Mouse (Mus musculus): Measurements from ENCODE around the gene Mcrip2. TPM values are rescaled to one million over a fixed set of nuclear protein-coding genes. Genes with fewer than 3 reads are reported as not detected.
"Not testable (repeated sequence)": the region's sequence is repeated elsewhere in the genome, so short reads cannot be mapped to it uniquely, and the experiment has no call there.

The Mcrip2 gene
- polyA plus RNA-seq, 1 experiment from 2014 or later = 6.3 TPM

GRCm38 (mm10) chr17:25879261-25879660 is 10.7 kb upstream of the Mcrip2 start:
- Histone ChIP-seq H3K4me3 (no peak overlapping the region), H3K4me1 (peaks cover 40% of the 10 kb centered on the region), H3K27ac (no peak overlapping the region), H3K9me3 (replicated peaks) (no peaks in the 10 kb centered on the region), H3K36me3 (peaks cover 39% of the 10 kb centered on the region), H3K9ac (no peak overlapping the region), H3K4me2 (replicated peaks) (no peak overlapping the region), H3K27me3 (no peaks in the 10 kb centered on the region)
- 36% methylated on average over 4 of the region's 4 CpGs for WGBS
- no peak for ATAC-seq (ENCODE audit: low FRiP score)

- no peak for ATAC-seq (ENCODE audit: low FRiP score)
- H3K27ac ChIP-seq = no peak overlapping the region
- WGBS = 88% methylated on average over 19 of the region's 19 CpGs
- no peak overlapping the region for H3K9ac ChIP-seq
- peaks cover 34% of the 10 kb centered on the region for H3K36me3 ChIP-seq
- peaks cover 46% of the 10 kb centered on the region for H3K4me1 ChIP-seq
- no peak overlapping the region for H3K4me2 ChIP-seq (replicated peaks)
- no peaks in the 10 kb centered on the region for H3K9me3 ChIP-seq (replicated peaks)
- H3K27me3 ChIP-seq = no peaks in the 10 kb centered on the region
- H3K4me3 ChIP-seq = no peak overlapping the region
These were observed 10.1 kb upstream of the Mcrip2 start for GRCm38 (mm10) chr17:25878611-25879180.

DNA sequence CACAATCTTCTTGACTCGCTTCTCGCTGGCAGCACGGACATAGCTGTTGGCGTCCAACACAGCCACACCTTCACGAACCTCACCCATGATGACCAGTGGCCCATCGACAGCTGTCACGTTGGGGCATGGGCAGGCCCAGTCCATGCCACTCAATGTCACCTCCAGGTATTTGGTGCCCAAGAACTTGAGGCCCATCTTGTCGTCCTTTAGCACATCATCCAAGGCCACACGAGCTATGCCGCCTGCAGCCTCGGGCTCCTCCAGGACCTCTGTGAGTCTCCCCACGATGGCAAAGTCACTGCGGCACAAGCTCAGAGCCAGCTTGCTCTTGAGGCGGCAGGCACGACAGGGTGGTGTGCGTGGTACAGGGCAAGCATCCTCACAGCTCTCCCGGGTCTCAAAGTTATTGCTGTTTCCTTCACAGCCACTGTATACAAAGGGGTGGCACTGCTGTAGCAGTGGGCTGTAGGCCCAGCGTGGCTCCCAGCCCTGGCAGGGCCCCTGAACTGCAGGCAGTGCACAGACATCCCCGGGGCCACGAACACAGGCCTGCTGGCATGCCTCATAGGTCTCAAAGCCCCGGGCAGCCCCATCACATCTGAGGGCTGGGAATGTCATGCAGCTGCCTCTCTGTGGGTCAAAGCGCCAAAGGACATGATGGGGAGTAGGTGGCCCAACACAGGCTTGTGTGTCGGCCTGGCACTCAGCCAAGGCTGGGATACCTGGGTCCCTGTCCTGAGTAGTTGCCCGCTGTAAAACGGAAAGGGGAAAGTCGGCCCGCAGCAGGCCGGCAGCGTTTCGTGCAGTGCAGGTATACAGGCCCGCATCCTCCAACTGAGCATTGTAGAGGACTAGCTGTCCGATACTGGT is 9.4 kb upstream of the Mcrip2 start:
- peaks cover 46% of the 10 kb centered on the region for H3K4me1 ChIP-seq
- no peak overlapping the region for H3K4me3 ChIP-seq

GRCm38 (mm10) chr17:25877025-25877424 is 8.5 kb upstream of the Mcrip2 start:
- H3K36me3 ChIP-seq = peaks cover 20% of the 10 kb centered on the region
- H3K27me3 ChIP-seq = no peaks in the 10 kb centered on the region
- no peak overlapping the region for H3K9ac ChIP-seq
- no peak for ATAC-seq (ENCODE audit: low FRiP score)
- peaks cover 42% of the 10 kb centered on the region for H3K4me1 ChIP-seq
- H3K9me3 ChIP-seq (replicated peaks) = no peaks in the 10 kb centered on the region
- WGBS = 98% methylated on average over 3 of the region's 3 CpGs
- H3K4me2 ChIP-seq (replicated peaks) = no peak overlapping the region
- H3K27ac ChIP-seq = no peak overlapping the region
- H3K4me3 ChIP-seq = no peak overlapping the region

More for the DNA sequence above, 9.4 kb upstream of the Mcrip2 start:
- Histone ChIP-seq H3K27ac (no peak overlapping the region), H3K9me3 (replicated peaks) (no peaks in the 10 kb centered on the region), H3K9ac (no peak overlapping the region), H3K36me3 (peaks cover 27% of the 10 kb centered on the region), H3K4me2 (replicated peaks) (no peak overlapping the region), H3K27me3 (no peaks in the 10 kb centered on the region)
- 93% methylated on average over 32 of the region's 32 CpGs for WGBS
- no peak for ATAC-seq (ENCODE audit: low FRiP score)

DNA sequence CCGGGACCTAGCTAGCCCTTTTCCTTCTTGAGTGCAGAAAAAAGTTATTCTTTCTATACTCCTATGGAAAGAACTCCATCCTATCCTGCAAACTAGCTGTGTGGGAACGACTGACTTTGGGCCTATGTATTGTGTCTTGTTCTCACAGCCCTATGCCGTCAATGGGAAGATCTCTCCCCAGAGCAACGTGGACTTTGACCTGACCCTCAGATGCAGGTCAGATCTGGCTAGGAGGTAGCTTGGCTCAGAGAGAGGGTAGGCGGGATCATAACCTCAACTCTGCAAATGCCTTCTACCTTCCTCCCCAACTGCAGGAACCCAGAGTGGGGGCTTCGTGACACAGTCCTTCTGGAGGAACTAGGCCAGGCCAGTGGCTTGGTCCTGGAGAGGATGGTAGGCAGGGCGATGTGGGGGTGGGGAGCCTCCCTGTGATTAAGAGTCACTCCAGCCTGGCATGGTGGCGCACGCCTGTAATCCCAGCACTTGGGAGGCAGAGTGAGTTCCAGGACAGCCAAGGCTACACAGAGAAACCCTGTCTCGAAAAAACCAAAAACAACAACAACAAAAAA is 7.9 kb upstream of the Mcrip2 start:
- peak overlapping the region; percentile 81 for H3K9ac ChIP-seq
- WGBS = 57% methylated on average over 10 of the region's 10 CpGs
- H3K4me3 ChIP-seq = peak overlapping the region; percentile 79
- H3K36me3 ChIP-seq = peaks cover 16% of the 10 kb centered on the region
- no peaks in the 10 kb centered on the region for H3K9me3 ChIP-seq (replicated peaks)
- no peaks in the 10 kb centered on the region for H3K27me3 ChIP-seq
- peak overlapping the region; percentile 96; the same call in 1 of the 2 replicates for H3K27ac ChIP-seq
- ATAC-seq (ENCODE audit: low FRiP score) = no peak
- peak overlapping the region; percentile 93 for H3K4me2 ChIP-seq (replicated peaks)
- peaks cover 37% of the 10 kb centered on the region for H3K4me1 ChIP-seq

GRCm38 (mm10) chr17:25875171-25876136 is 6.9 kb upstream of the Mcrip2 start:
- Histone ChIP-seq H3K27me3 (no peaks in the 10 kb centered on the region), H3K9me3 (replicated peaks) (no peaks in the 10 kb centered on the region), H3K36me3 (peaks cover 16% of the 10 kb centered on the region), H3K4me3 (peak overlapping the region; percentile 79), H3K9ac (peak overlapping the region; percentile 81), H3K27ac (peak overlapping the region; percentile 96), H3K4me1 (peaks cover 28% of the 10 kb centered on the region), H3K4me2 (replicated peaks) (peak overlapping the region; percentile 93)
- 2% methylated on average over 59 of the region's 59 CpGs for WGBS
- peak; percentile 93 for ATAC-seq (ENCODE audit: low FRiP score)

- H3K9me3 ChIP-seq (replicated peaks) = no peaks in the 10 kb centered on the region
- H3K4me1 ChIP-seq = peaks cover 23% of the 10 kb centered on the region
- peak within 1 kb of the TSS; percentile 96 for H3K27ac ChIP-seq
- peak within 1 kb of the TSS; percentile 81 for H3K9ac ChIP-seq
- ATAC-seq (ENCODE audit: low FRiP score) = peak; percentile 73
- WGBS = under 1% methylated on average over 25 of the region's 25 CpGs
- H3K27me3 ChIP-seq = no peaks in the 10 kb centered on the region
- H3K36me3 ChIP-seq = peaks cover 16% of the 10 kb centered on the region
- peak within 1 kb of the TSS; percentile 79 for H3K4me3 ChIP-seq
- H3K4me2 ChIP-seq (replicated peaks) = peak within 1 kb of the TSS; percentile 93
These were observed 6.2 kb upstream of the Mcrip2 start, which contains the start of gene Mettl26 for GRCm38 (mm10) chr17:25874721-25875170. TSS of gene Mettl26 (plus strand) at chr17:25875074.

DNA sequence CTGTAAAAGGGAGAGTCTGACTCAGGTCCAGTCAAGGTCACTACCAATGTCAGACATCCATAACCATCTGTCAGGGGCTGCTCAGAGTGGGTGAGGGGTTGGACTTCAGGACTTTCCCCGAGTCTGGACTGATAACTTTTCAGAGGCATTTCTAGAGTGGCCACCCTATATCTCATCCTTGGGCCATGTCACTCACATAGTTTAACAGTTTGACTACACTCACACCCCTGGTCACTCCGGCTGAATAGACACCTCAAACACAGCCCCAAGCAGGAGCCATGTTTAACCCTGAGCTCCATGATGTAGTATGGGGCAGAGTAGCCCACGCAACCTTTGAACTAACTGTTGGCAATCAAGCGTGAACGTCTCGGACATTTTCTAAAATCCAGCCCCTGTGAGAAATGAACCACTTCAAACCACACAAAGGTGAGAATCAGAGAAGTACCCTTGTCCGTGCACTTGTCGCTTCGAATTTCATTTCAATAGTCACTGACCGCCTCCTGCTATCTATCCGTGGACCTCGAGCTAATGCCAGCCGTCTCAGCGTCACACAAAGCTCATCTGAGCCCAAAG is 5.7 kb upstream of the Mcrip2 start:
- peak overlapping the region; percentile 79 for H3K4me3 ChIP-seq
- H3K9me3 ChIP-seq (replicated peaks) = no peaks in the 10 kb centered on the region
- peaks cover 23% of the 10 kb centered on the region for H3K4me1 ChIP-seq
- WGBS = 8% methylated on average over 14 of the region's 14 CpGs
- peak overlapping the region; percentile 59 for H3K9ac ChIP-seq
- H3K27me3 ChIP-seq = no peaks in the 10 kb centered on the region
- H3K36me3 ChIP-seq = peaks cover 15% of the 10 kb centered on the region
- ATAC-seq (ENCODE audit: low FRiP score) = no peak; the same call in 1 of the 2 replicates
- peak overlapping the region; percentile 93 for H3K4me2 ChIP-seq (replicated peaks)
- H3K27ac ChIP-seq = peak overlapping the region; percentile 96

- 0 out of 2 replicates have a peak overlapping the region, but pooled peaks have one; percentile 96 for H3K27ac ChIP-seq
These were observed 5.0 kb upstream of the Mcrip2 start for GRCm38 (mm10) chr17:25873405-25874147.

DNA sequence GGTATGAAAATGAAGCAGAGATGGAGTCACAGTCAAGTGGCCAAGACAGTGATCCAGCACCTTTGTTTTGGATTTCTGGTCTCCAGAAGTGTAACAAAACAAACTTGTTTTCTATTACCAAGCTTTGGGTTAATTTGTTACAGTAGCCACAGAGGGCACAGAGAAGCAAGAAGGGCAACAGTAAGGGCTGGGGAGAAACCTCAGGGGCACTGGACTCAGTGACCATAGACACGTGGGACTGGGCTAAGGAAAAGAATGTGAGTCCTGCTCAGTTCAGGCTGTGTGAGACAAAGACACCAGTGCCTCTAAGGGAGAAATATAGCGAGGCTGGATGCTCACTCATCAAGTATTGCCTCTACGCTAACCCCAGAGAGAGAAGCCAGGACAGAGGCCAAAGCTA is 4.1 kb upstream of the Mcrip2 start:
- H3K4me2 ChIP-seq (replicated peaks) = no peak overlapping the region
- WGBS = 76% methylated on average over 3 of the region's 3 CpGs
- peaks cover 32% of the 10 kb centered on the region for H3K4me1 ChIP-seq
- ATAC-seq (ENCODE audit: low FRiP score) = no peak
- H3K9me3 ChIP-seq (replicated peaks) = no peaks in the 10 kb centered on the region
- H3K36me3 ChIP-seq = peaks cover 1% of the 10 kb centered on the region
- H3K27me3 ChIP-seq = no peaks in the 10 kb centered on the region; the same call in 1 of the 2 replicates
- H3K4me3 ChIP-seq = no peak overlapping the region
- no peak overlapping the region for H3K9ac ChIP-seq
- H3K27ac ChIP-seq = no peak overlapping the region

More at GRCm38 (mm10) chr17:25873405-25874147, 5.0 kb upstream of the Mcrip2 start:
- Histone ChIP-seq H3K27me3 (no peaks in the 10 kb centered on the region), H3K4me3 (peak overlapping the region; percentile 79; the same call in 1 of the 2 replicates), H3K36me3 (peaks cover 8% of the 10 kb centered on the region), H3K4me1 (peaks cover 25% of the 10 kb centered on the region), H3K9me3 (replicated peaks) (no peaks in the 10 kb centered on the region), H3K9ac (peak overlapping the region; percentile 59; the same call in 1 of the 2 replicates), H3K4me2 (replicated peaks) (peak overlapping the region; percentile 93)
- no peak for ATAC-seq (ENCODE audit: low FRiP score)
- 70% methylated on average over 11 of the region's 11 CpGs for WGBS

DNA sequence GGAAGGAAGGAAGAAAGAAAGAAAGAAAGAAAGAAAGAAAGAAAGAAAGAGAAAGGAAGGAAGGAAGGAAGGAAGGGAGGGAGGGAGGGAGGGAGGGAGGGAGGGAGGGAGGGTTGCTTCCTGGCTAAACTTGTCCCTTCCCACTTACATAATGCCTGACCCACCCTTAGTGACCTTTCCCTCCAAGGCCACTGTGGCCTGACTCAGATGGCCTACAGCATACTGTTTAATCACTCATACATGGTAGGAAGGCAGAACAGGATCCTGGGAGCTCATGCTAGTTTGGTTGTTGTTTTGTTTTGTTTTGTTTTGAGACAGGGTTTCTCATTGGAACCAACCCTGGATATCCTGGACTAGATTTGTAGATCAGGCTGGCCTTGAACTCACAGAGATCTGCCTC is 3.0 kb upstream of the Mcrip2 start:
- H3K4me1 ChIP-seq = peaks cover 27% of the 10 kb centered on the region
- not testable (repeated sequence) for H3K4me3 ChIP-seq; H3K9me3 ChIP-seq (replicated peaks); H3K27me3 ChIP-seq; H3K27ac ChIP-seq; H3K36me3 ChIP-seq; H3K4me2 ChIP-seq (replicated peaks); H3K9ac ChIP-seq; ATAC-seq (ENCODE audit: low FRiP score)

Data from hindbrain, embryonic 12.5 days (tissue).